In genomic region chr11:117413942-117414705, GRCm38 (mm10) we compare ENCODE assay signal across 9 mouse cellular contexts.
DNase-seq lines count a peak whose midpoint lies in the region; ATAC-seq and TF ChIP-seq lines count a peak whose summit lies in the region.
"Had no signal": no experiment of that assay in that cellular context is flagged by ENCODE, and none has a peak within 500 bp of the region (broad histone marks: within the 10 kb centered on the region; RNA-seq: fewer than 3 reads in every experiment).

No protein-coding gene starts in this region.

- ATAC-seq in neural tube, embryonic 12.5 days (ENCODE audit: low FRiP score, low read depth): no peak
- no peak for ATAC-seq in intestine, embryonic 16.5 days
- no peak for ATAC-seq in stomach, embryonic 15.5 days (ENCODE audit: insufficient read depth, low FRiP score, low read depth)
- ATAC-seq in erythroid progenitor cell, adult 5-6 weeks (replicated peaks; ENCODE audit: low FRiP score, poor library complexity, severe bottlenecking): no peak

- no peak overlapping the region; the same call in 1 of the 2 replicates for H3K4me3 ChIP-seq in heart, adult 2 months
- H3K4me3 ChIP-seq in neural tube, embryonic 12.5 days: no peak overlapping the region
- H3K4me3 ChIP-seq in intestine, embryonic 16.5 days (ENCODE audit: low read length): no peak overlapping the region
- H3K4me3 ChIP-seq in stomach, embryonic 15.5 days (replicated peaks): no peak overlapping the region

- no peaks in the 10 kb centered on the region for H3K27me3 ChIP-seq in heart, adult 2 months (ENCODE audit: control insufficient read depth, insufficient read depth, low read length)
- H3K27me3 ChIP-seq in neural tube, embryonic 12.5 days (replicated peaks): peaks cover 29% of the 10 kb centered on the region
- peaks cover 21% of the 10 kb centered on the region for H3K27me3 ChIP-seq in intestine, embryonic 16.5 days (replicated peaks; ENCODE audit: control insufficient read depth, insufficient read depth, low read length)
- H3K27me3 ChIP-seq in stomach, embryonic 15.5 days (replicated peaks): peaks cover 20% of the 10 kb centered on the region

- TF ChIP-seq POLR2A in heart, adult 2 months (IDR thresholded peaks at IDR 0.05; ENCODE audit: insufficient read depth, low read depth, low read length): no peak

- H3K9ac ChIP-seq in heart, adult 2 months (ENCODE audit: low read depth, low read length): no peak overlapping the region
- no peak overlapping the region for H3K9ac ChIP-seq in neural tube, embryonic 12.5 days
- no peak overlapping the region; the same call in 1 of the 2 replicates for H3K9ac ChIP-seq in intestine, embryonic 16.5 days (ENCODE audit: low read depth, low read length)
- no peak overlapping the region for H3K9ac ChIP-seq in stomach, embryonic 15.5 days

- H3K4me1 ChIP-seq in heart, adult 2 months (ENCODE audit: control insufficient read depth, insufficient read depth, low read length): peaks cover 6% of the 10 kb centered on the region
- peaks cover 57% of the 10 kb centered on the region for H3K4me1 ChIP-seq in neural tube, embryonic 12.5 days
- peaks cover 30% of the 10 kb centered on the region for H3K4me1 ChIP-seq in intestine, embryonic 16.5 days (ENCODE audit: control insufficient read depth, insufficient read depth, low read length)
- H3K4me1 ChIP-seq in stomach, embryonic 15.5 days: peaks cover 27% of the 10 kb centered on the region

- DNase-seq in heart, adult 2 months: peak in 1 of 2 experiments; percentile 14
- DNase-seq in heart, postnatal 36 days: no peak
- no peak for DNase-seq in neural tube, embryonic 10.5 days (ENCODE audit: extremely low spot score, low spot score)
- no peak for DNase-seq in kidney, postnatal 36 days

- no peaks in the 10 kb centered on the region for H3K79me2 ChIP-seq in heart, adult 2 months (replicated peaks; ENCODE audit: control insufficient read depth, insufficient read depth, low read length)

- no peaks in the 10 kb centered on the region for H3K36me3 ChIP-seq in heart, adult 2 months (ENCODE audit: control insufficient read depth, insufficient read depth, low read length)
- H3K36me3 ChIP-seq in neural tube, embryonic 12.5 days: no peaks in the 10 kb centered on the region
- no peaks in the 10 kb centered on the region for H3K36me3 ChIP-seq in intestine, embryonic 16.5 days (ENCODE audit: control insufficient read depth, insufficient read depth, low read length)
- H3K36me3 ChIP-seq in stomach, embryonic 15.5 days: no peaks in the 10 kb centered on the region
- H3K36me3 ChIP-seq: midbrain, embryonic 12.5 days had no signal

- no peak for TF ChIP-seq EP300 in heart, adult 2 months (IDR thresholded peaks at IDR 0.05; ENCODE audit: insufficient read depth, low read depth, low read length)

- no peak for TF ChIP-seq CTCF in heart, adult 2 months (IDR thresholded peaks at IDR 0.05)

- 40% methylated on average over 11 of the region's 11 CpGs for whole genome bisulfite sequencing in heart, adult 2 months
- WGBS in neural tube, embryonic 12.5 days: 18% methylated on average over 11 of the region's 11 CpGs
- WGBS in intestine, embryonic 16.5 days: 27% methylated on average over 11 of the region's 11 CpGs
- WGBS in stomach, embryonic 15.5 days: 26% methylated on average over 11 of the region's 11 CpGs

- H3K9me3 ChIP-seq in neural tube, embryonic 12.5 days: no peaks in the 10 kb centered on the region
- no peaks in the 10 kb centered on the region for H3K9me3 ChIP-seq in intestine, embryonic 16.5 days (ENCODE audit: control insufficient read depth, low read length)
- no peaks in the 10 kb centered on the region for H3K9me3 ChIP-seq in stomach, embryonic 15.5 days
- H3K9me3 ChIP-seq: midbrain, embryonic 12.5 days had no signal

- intact Hi-C loops in heart, adult 2 months (cut with DNase I): no loop called here
- intact Hi-C loops in heart, postnatal 36 days (cut with DNase I): no loop called here

- peak overlapping the region; percentile 6; the same call in 1 of the 2 replicates for H3K27ac ChIP-seq in heart, adult 2 months
- H3K27ac ChIP-seq in neural tube, embryonic 12.5 days: no peak overlapping the region
- no peak overlapping the region for H3K27ac ChIP-seq in intestine, embryonic 16.5 days (ENCODE audit: low read length)
- H3K27ac ChIP-seq in stomach, embryonic 15.5 days: no peak overlapping the region

- peak overlapping the region; percentile 50; the same call in 1 of the 2 replicates for H3K4me2 ChIP-seq in neural tube, embryonic 12.5 days (replicated peaks)
- peak overlapping the region; percentile 70; the same call in 1 of the 2 replicates for H3K4me2 ChIP-seq in intestine, embryonic 16.5 days (ENCODE audit: low read depth, low read length)
- peak overlapping the region; percentile 61; the same call in 1 of the 2 replicates for H3K4me2 ChIP-seq in stomach, embryonic 15.5 days
